Mouse (Mus musculus): Measurements from ENCODE around the gene Scaf8.
A peak's percentile ranks its signal among the peaks of the same experiment; 100 is the strongest.
"Not testable (repeated sequence)": the region's sequence is repeated elsewhere in the genome, so short reads cannot be mapped to it uniquely, and the experiment has no call there.

The Scaf8 gene

DNA sequence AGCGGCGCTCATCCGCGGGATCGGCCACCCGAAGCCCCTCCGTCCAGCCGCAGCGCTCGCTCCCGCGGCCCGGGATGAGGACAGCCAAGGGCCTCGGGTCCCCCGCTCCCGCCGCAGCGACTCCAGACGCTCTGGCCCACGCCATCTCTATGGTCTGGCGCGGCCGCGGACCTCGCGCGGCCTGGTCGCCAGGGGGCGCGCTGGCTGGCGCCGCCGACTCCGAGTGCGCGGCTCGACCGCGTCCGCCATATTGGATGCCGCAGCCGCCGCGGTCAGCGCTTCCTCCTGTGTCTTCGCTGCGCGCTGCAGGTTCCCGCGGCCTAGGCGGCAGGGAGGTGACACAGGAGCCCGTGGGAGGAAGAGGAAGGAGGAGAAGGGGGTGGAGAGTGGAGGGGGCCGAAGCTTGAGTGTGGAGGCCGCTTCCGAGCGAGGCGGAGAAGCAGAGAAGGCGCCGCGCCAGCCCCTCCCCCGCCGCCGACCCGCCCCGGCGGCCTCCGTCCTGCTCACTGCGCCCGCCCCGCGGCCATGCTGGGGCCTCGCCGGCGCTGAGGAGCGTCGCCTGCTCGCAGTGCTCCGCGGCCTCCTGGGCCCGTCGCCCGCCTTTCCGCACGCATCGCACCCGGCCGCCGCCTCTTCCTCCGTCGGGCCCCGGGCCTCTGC, at the start of gene Scaf8:
Gene Scaf8, plus strand, starts transcription at position 253 of the 660 bp plus-strand sequence.
- DNase-seq, result peak; percentile 90 to 95

DNA sequence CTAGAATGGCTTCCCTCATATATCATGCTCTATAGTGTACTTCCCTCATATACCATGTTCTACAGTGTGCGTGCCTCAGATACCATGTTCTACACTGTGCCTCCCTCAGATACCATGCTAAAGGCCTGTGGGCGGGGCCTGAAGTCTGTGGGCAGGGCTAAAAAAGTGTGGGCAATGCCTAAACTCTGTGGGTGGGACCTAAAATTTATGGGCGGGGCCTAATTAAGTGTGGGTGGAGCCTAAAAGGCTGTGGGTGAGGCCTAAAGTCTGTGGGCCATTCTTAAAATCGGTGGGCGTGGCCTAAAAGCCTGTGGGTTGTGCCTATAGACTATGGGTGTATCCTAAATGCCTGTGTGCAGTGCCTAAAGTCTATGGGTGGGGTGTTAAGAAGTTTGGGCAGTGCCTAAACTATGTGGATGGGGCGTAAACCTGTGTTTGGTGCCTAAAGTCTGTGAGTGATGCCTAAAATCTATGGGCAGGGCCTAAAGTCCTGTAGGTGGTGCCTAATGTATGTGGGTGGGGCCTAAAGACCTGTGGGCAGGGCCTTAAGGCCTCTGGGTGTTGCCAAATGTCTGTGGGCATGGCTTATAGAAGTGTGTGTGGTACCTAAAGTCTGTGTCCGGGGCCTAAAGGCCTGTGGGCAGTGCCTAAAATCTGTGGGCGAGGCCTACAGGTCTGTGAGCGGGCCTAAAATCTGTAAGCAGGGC, 39.5 kb upstream of the Scaf8 start:
- DNase-seq, result no peak

DNA sequence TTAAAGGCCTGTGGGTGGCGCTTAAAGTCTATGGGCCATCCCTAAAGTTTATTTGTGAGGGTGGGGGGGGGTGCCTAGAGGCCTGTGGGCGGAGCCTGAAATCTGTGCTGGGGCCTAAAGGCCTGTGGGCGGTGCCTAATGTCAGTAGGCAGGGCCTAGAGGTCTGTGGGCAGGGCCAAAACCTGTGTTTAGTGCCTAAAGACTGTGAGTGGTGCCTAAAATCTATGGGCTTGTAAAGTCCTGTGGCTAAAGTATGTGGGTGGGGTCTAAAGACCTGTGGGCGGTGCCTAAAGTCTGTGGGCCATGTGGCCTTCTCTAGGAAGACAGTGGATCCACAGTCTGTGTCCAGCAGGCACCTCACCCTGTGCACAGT, 38.9 kb upstream of the Scaf8 start:
- no peak for DNase-seq

DNA sequence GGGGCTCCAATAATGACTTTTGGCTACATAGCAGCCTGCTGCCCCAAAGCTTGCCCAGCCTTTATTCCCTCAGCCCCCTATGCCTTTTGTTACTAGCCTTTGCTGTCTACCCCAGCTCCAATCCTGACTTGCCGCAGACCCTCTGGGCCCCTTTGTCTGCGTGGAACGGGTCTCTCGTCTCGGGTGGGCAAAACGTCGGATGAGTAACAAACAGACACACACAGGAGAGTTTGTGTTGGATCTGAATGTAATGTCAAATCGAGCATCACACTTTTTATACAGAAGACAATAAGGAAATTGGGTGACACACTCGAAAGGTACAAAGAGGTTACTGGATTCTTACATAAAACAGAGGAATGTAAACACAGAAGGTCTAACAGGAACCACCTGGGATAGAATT, 36.8 kb upstream of the Scaf8 start:
- DNase-seq, result not testable (repeated sequence)

DNA sequence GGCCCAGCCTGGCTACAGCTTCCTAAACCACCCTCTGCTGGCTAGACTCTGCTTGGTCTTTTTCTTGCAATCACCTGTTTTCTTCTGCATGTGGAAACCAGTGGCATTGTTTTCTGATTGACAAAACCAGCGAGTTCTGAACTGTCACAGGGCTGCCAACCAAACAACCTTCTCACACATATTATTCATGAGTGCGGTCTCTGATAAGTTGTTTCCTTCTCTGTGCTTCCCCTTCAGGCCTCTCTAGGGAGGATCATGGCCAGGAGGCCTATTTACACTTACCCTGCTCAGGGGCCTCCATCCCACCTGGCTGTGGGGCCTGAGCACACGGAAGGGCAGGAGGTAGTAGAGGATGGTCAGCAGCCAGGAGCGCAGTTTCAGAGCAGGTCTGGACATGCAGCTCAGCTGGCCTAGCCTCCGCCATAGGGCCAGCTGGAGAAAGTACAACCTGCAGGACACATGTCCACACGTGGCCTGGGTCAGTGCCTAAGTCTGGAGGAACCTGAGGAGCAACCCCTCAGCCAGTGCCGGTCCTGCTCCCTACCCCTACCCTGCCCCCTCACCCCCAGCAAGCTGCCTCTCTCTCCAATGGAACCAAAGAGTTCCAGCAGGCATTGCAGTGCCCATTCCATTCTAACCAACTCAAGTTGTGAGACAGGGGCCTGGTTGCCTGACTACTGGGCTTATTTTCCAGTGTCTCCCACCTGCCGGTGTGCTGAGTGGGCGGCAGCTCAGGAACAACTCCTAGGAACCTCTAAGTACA, 34.0 kb upstream of the Scaf8 start:
- not testable (repeated sequence) for DNase-seq

DNA sequence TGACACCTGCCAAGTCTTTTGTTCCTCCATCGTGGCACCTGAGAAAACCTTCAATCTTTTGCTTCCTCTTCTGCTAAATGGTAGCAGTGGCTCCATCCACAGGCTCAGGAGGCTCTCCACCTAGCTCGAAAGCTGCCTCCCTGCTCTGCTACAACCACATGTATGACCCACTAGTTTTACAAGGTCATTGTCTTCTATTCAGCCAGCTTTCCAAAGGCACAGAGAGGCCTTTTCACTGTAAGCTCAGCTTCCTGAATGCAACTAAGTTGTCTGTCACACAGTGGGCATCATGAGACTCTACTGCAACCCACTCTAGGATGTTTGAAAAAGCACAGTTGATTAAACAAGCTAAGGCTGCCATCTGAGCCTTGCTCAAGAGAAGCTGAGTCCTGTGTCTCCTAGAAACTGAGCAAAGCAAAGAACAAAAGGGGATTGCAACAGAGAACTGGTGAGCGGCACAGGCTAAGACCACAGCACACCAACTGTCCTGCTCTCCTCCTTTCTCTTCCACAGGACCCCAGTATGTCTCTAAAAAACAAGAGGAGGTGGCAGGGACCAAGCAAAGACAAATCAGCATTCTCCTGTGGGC, 33.2 kb upstream of the Scaf8 start:
- not testable (repeated sequence) for DNase-seq

DNA sequence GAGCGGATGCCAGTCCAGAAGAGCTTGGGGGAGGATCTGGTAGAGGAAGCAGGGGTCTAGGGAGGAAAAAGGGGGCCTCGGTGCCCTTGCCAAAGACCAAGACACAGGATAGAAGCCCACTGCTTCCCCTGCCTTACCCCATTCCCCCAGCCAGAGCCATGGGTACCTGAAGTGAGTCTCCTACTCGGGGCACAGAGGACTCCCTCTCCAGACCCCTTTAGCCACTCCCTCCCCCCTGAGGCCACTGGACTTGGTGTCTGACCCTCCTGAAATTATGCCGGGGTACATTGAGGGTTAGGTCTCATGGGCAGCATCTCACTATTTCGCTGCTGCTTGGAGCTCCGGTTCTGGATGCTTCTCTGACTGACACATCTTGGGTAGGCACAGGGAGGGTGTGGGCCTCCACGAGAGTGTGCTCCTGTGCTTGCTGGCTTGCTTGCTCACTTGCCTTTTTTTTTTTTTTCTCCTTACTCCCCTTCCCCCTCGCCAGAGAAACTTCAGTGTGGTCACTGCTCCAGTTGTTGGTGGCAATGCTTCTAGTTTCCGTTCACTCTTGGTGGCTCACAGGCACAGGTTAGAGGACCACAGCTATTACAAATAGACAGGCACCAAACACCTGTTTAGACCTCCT, 32.5 kb upstream of the Scaf8 start:
- DNase-seq, result peak in 1 of 2 experiments; percentile 56

DNA sequence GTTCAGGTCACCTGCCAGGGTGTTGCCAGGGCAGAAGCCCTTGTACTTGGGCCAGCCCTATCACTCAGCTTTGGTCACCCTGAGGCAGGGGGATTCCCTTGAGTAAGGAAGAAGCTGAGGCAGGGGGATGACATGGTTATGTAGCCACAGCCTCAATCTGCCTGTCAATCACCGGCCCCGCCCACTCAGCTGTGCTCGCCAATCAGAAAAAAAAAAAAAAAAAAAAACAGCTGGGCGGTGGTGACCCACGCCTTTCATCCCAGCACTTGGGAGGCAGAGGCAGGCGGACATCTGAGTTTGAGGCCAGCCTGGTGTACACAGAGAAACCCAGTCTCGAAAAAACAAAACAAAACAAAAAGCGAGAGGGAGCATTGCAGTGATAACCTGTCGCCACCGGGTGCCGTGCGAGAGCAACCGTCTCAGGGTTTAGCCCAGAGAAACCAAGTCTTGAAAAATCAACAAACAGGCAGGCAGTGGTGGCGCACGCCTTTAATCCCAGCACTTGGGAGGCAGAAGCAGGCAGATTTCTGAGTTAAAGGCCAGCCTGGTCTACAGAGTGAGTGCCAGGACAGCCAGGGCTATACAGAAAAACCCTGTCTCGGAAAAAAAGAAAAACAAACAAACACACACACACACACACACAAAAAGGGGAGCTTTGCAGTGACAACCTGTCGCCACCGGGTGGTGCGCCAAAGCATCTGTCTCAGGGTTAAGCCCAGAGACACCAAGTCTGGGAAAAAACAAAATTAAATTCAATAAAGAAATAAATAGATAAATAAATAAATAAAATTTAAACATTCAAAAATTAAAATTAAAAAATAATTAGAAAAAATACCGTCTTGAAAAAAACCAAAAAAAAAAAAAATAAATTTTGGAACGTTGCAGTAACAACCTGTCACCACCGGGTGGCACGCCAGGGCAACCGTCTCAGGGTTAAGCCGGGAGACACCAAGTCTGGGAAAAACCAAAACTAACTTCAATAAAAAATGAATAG, 31.7 kb upstream of the Scaf8 start:
- peak; percentile 55 to 62 for DNase-seq

DNA sequence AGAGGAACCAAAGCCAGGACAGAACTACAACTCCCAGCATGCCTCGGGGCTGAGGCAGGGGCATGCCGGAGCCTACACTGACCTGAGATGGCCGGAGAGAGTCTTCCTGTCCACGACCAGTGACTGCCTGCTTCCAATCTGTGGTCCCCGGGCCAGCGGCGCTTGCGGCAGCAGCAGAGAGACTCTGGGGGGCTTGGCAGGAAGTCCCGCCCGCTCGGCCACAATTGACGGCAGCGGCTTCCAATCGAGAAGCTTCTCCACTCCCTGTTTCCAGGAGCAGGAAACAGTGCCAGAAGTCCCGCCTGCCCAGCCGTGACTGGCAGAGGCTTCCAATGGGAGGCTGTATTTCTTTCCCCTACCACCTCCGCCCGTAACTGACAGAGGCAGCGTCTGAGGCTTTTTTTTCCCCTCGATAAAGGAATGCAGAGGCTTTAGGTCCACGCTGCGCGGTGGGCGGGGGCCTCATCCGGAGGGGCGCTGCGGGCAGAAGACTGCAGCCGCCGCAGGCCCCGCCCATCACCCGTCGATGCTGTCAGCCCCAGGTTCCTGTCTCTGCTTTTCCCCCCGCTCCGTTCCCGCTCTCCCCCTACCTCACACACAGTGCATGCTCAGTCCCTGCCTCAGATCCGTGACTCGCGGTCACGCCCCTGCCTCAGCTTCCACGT, 30.8 kb upstream of the Scaf8 start:
- peak; percentile 94 to 97 for DNase-seq

DNA sequence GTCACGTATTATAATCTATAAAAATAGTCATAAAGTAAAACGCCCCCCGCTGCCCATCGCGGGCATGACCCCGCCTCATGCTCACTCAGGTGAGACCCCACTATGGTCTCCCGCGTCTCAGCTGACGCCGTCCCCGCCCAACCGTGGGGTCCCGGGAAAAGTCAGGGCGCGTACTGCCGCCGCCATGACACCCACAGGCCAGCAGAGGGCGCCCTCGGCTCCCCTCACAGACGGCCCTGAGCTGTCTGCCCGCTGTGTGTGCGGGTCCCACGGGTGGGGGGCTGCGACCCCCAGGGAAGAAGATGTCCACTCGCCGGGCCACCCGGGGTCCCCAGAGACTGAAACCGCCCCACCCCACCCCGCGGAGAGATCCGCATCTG, 30.2 kb upstream of the Scaf8 start:
- peak; percentile 79 to 80 for DNase-seq

DNA sequence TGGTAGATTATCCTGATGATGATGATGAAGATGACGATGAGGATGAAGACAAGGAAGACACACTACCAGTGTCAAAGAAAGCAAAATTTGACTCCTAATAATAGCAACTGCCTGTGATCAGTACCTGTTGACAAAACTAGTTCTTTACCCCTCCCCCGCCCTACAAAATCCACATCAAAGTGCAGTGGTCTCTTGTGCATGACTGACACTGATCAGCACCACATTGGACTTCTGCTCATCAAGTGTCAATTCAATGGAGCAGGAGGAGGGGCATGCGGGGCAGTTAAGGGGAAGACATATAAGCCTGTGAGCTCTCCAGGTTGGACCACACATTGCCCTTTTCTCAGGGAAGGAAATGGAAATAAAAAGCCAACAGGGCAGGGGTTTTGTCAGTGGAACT, 29.6 kb upstream of the Scaf8 start:
- DNase-seq, result no peak

DNA sequence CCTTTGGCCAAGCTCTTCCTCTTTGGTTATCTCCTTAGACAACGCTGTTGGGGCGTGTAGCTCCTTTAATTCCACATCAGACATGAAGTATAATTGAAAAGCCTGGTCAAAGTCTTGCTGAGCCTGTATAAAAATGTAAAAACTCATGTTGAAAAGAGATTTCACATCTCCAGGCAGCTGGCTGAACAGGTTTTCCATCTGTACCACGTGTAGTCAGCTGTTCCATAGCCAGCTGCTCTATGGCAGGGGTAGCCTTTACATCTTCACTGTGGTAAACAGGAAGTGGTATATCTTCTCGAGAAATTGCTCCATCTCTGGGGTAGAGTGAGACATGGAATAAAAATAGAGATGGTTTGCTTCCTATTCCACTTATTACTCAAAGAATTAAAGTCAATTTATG, 22.1 kb upstream of the Scaf8 start:
- no peak for DNase-seq

DNA sequence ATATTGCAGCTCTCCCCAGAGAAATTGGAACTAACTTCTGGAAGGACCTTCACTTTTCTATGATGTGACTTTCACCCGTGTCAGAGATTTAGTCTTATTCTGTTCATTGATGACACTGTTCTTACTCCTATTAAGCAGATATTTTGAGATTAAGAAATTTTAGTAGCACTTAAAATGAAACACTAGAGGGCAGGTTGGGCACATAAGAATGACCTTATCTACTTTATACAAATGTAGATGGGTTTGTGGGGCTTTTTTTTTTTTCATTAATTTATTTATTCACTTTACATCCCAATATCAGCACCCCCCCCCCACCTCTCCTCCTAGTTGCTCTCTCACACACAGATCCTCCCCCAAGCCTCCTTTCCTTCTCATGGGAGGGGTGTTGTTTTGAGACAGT, 15.5 kb upstream of the Scaf8 start:
- not testable (repeated sequence) for DNase-seq

DNA sequence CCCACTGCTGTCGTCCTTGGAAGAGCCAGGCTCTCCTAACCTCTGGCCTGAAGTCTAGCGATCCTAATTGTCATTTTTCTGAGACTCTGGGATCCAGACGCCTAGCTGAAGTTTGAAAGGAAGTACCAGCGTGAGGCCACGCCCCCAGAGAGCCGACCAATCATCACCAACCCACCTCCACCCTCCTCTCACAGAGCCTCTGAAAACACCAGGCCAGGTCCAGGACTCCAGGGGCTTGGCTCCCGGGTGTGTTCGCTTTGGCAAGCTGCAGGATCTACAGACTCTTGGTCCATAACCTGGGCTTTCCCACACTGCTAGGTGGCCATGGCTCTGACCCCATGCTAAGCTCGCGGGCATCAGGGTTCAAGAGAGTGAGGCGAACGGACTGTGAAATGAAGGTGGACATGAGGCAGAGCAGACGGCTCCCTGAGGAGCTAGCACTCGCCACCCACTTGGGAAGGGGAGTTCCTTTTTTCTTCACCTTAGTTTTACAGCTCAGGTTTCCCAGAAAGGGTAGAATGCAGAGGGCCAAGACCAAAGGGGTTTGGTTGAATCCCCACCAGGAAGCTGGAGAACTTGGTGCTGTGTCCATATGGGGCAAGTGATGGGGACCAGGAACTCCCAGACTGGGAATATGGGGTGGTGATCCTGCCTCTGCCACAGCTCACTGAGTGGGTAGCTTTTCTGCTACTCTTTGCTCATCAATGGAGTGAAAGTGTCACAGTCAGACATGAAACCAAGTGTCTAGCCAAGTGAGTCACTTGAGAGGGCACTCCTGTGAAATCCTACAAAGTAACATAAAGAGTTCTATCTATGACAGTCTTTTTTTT, 12.2 kb upstream of the Scaf8 start:
- DNase-seq, result peak; percentile 92 to 95

DNA sequence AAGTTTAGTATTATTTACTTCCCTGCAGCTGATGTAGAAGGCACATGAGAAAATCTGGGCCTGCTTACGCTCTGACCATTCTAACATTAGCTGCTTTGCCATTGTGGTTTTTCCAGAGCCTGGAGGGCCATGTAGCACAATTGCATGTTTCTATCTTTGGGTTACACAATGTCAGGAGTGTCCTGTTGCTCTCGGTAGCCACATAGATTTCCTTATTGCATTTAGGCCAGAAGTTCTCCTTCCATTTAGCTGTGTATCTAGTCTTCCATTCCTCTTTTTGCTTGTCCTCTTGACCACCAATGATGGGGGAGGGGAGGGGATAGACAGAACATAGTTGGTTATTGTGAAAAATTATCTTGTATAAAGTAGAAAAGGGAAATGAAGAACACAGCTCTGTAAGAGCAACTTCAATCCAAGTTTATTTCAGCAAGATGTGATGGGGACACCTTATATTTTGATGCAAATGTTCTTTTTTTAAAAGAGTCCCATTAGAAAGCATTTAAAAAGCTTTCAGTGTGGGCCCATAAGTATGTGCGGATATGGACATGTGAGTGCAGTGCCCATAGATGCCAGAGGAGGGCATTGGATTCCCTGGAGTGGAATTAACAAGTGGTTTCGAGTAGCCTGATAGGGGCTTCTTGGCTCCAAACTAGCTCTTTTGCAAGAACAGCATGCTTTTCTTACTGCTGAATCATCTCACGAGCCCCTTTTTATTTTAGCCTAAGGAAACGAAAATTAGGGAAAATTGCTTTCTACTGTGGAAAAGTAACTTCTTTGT, 10.4 kb upstream of the Scaf8 start:
- no peak for DNase-seq

DNA sequence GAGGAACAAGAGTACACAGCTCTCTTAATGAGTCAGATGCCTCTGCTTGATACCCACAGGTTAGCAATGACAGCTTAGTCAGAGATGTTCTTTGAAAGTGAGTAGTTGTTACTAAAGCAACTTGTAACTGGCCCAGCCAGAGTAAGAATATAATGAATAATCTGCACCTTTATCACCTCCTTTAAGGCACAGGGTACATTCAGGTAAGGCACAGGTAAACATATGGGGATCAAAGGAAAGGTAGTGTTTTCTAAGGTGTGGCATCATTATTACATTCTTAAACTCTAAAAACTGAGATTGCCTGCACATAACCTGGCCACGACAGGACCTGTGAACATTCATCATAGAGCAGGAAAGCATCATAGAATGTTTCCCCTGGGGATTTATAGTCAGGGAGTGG, 9.8 kb upstream of the Scaf8 start:
- DNase-seq, result no peak

DNA sequence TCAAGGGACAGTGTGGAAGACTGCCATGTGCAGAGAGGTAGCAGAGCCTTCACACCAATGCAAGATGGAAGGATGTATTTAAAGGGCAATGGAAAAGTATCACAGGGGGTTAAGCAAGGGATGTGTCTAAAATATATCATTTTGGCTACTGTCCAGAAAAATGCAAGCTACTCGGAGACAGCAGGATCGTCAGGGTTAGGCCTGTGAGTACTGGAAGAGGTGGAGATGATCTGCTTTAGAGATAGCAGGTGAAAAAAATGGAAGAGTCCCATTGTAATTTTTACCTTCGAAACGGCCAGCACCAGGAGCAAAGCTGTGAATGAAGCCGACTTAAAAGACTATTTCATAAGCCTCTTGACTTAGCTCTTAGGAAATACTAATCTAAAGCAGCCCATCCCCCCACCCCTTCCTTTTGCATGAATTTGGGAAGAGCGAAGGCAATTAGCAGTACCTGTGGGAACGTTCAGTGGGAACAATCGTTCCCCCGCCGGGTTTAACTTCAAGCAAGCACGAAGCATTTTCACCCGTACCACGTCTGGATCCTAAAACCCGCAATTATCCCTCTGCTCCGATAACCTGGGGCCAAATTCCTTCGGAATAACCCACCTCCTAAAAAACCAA, 925 bp upstream of the Scaf8 start:
- peak in 1 of 2 experiments; percentile 26 for DNase-seq

DNA sequence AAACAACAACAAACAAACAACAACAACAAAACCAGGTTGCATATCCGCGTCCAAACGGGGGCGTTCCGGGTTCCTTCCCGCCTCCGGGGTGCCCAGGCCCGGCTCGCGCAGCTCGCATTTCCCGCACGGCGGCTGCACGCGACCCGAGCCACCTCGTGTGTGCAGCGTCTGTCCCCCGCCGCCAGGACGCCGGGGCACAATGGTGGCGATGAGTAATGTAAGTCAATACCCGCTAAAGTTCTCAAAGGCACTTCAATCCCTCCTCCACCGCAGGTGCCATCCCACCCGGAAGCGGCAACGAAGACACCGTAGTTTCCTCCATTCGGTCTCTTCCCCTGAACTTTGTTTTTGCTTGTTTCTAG, 433 bp upstream of the Scaf8 start:
- DNase-seq, result no peak

DNA sequence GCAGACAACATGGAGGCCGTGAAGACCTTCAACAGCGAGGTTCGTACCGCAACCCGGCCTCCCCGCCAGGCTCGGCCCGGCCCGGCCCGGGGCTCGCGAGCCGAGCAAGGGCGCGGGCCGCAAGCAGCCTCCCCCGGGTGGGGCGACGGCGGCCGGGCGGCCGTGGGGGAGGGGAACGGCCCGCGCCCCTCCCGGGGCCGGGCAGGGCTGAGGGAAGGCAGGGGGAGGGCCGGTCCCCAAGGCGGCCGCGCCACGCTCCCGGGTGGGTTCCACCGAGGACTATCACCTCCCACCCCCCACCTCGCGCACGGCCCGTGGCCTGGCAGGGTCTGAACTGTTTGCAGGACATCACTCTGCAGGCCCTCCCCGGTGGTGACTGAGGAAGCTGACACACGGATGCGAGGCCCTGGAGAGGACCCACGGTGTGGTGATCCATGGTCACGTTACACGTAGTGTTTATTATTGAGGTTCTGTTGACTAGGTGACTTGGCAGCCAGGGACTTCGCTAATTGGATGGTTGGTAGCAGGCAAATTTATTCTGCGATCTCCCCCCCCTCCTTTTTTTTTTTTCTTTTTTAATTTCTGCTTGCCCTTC, 705 bp downstream of the Scaf8 start:
- DNase-seq, result peak; percentile 43 to 80

Measured in kidney, postnatal 25 days (tissue).